Mouse (Mus musculus): ENCODE results near the gene Tspan14. TPM values are rescaled to one million over a fixed set of nuclear protein-coding genes. Genes with fewer than 3 reads are reported as not detected.

Gene Tspan14
- total RNA-seq, 2 experiments from 2014 or later, result 35.6 to 36.6 TPM

DNA sequence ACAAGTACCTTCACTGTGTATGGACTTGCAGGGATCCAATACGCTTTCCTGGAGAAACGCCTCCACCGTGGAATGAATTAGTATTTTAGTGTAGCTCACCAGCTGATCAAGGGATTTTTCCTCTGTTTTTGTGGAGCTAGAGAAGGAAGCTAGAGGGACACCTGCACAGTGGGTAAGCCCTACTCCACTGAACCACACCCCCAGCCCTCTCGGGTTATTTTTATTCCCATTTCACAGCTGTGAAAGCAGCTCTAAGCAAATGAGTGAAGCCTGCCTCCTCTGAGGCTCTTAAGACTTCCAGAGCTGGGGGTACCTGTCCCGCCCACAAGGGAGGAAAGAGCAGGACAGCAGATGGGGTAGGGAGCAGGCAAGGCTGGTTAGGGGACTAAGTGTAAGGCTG lies 13.2 kb downstream of the Tspan14 start:
- no peak for ATAC-seq (replicated peaks; ENCODE audit: poor library complexity)

DNA sequence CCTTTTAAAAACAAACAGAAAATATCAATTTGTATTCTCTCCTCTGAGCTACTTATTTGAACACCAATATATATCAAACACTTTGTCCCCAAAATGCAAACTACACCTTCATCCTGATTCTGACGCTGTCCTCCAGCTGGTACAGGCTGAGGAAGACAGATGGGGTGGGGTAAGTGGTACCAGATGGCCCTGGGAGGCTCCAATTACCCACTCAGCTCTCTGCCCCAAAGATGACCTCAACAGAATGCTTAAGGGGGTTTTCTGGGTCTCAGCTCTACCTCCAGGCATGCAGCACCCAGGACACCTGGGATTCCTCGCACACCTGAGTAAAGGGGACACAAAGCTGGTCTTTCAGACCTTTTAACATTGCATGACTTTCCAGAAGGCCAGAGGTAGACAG lies 13.9 kb downstream of the Tspan14 start:
- ATAC-seq (replicated peaks; ENCODE audit: poor library complexity), result no peak

- no peak for ATAC-seq (replicated peaks; ENCODE audit: poor library complexity)
Measured at GRCm38 (mm10) chr14:40952301-40952700, 14.3 kb downstream of the Tspan14 start.

DNA sequence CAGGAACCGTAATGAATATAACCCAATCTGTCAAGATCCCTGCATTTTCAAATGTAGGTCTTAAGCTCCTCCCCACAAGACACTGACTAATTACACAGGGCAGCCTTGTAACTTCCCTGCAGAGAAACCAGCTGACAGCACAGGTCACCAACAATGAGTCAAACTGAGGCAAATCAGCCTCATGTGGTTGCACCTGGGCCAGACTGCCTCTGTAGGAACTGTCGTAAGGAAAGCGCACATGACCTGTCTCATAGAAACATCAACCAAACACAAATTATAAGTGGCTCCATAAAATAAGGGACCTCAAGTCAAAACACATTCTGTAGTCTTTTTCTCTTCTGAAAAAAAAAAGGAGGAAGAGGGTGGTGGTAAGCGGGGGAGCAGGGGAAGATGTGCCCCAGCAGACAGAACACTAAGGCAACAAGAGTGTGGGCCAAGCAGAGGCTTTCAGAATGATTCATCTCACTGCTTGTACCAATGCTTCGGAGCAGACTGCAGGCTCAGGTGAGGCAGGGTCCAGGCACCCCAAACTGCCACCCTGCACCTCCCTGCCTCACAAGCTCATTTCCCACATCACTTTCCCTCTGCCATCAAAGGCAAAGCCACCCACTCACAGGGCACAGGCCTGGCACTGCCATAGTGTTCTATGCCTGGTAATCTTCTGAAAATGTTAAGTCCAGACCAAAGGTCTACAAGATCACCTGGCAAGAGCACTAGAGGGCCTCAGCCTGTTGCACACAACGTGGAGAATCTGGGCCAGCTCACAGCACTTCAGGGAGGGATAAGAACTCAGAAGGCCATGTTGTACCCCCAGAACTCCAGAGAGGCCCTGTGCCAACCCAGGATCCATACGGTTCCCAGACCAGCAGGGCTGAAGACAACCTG lies 16.6 kb downstream of the Tspan14 start:
- no peak for ATAC-seq (replicated peaks; ENCODE audit: poor library complexity)

DNA sequence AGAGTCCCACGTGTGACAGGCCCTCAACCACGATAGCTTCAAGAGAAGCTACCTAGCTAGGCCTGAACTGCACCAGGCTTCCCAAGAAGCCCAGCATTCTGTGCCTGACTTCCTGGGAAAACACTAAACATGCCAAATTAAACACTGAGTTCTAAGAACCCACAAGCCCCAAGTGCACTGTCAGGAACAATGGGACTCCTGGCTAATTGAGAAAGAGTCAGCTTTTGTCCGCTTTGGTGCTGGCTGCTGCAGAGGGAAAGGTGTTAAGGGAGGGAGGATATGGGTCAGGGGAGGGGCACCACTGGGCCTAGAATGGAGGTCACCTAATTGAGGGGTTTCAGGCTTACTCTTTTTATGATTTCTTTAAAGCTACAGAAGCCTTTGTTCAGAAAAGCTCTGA lies 17.6 kb downstream of the Tspan14 start:
- no peak for ATAC-seq (replicated peaks; ENCODE audit: poor library complexity)

GRCm38 (mm10) chr14:40948522-40948921 lies 18.1 kb downstream of the Tspan14 start:
- no peak for ATAC-seq (replicated peaks; ENCODE audit: poor library complexity)

DNA sequence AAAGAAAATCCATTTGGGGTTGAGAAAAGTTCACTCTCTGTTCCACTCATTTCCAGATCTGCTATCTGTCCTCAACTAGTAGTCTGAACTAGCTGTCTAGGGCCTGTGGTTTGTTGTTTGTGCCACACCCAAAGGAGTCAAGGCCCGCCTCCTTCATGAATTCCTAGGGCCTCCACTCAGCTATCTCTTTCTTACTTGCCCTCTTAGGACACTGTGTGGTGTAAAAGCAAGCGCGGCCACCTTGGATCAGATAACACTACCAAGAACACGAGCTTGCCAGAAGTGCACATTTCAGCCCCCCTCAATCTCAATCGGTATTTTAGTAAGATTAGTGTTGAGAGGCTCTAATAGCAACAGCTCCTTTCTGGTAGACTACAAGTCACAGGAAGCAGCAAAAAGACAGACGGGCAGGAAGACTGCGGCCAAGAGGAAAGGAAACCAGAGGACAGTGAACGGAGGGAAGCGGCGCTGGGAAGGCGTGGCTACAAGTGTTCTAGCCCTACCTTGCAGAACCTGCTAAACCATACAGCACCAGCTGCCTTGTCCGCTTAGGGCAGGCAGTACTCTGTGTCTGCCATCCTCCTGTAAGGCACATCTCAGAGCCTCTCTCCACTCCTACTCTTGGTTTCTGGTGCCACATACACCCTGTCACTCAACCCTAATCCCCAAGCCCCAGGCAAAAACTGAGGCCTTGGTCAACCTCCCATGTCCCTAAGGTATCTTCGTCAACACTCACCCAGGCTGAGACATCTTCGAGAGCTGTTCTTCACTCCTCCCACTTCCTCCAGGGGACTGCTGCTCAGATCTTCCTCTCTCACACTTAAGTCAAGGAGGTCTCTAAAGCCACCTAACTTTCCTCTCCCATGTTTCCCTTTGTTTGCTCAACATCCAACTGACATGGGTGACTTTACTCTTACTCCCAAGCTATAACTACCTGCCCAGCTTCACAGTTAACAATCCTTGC lies 18.9 kb downstream of the Tspan14 start:
- peak; percentile 76 for ATAC-seq (replicated peaks; ENCODE audit: poor library complexity)

DNA sequence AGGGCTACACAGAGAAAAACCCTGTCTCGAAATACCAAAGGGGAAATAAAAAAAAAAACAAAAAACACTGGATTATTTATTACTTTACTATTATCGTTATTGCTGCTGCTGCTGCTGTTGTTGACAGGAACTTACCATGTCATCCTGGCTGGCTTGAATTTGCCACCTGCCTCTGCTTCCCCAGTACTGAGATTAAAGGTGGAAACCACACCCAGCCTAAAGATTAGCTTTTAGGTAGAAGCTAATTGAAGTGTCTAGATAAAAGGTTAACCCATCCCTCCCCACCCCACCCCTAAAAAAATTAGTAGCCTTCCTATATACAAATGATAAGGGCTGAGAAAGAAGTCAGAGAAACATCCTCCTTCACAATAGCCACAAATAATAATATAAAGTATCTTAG lies 22.8 kb downstream of the Tspan14 start:
- ATAC-seq (replicated peaks; ENCODE audit: poor library complexity), result no peak

DNA sequence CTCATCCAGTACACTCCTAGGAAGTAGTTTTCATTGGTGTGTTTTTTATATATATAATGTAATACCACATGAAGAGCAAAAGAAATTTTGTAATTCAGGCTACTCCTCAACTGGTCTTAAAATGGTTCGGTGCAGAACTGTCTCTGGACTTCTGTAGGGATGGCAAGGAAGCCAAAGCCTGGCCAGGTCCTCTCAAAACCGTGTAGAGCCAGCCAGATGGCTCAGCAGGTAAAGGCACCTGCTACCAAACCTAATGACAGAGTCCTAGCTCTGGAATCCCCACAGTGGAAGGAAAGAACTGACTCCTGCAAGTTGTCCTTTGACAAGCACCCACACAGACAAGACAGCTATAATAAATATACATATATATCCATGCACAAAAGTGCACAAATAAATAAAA lies 24.2 kb downstream of the Tspan14 start:
- no peak for ATAC-seq (replicated peaks; ENCODE audit: poor library complexity)

- no peak for ATAC-seq (replicated peaks; ENCODE audit: poor library complexity)
Measured at GRCm38 (mm10) chr14:40938380-40938987, 28.1 kb downstream of the Tspan14 start.

DNA sequence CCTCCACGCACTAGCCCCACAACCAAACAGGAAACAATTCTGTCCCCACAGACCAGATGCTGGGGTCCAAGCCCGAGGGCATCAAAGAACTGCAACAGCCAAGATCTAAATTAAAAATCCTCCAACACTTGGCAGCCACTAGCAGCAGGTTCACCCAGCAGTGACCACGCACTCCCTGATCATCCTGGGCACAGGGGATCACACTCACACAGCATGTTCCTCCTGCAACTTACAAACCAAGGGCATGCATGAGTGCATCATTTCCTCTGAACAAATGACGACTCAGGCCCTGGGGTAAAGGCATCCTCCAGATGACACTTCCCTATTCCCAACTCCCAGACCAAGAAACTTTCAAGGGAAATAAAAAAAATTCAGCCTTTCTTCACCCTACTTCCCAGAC lies 29.6 kb downstream of the Tspan14 start:
- peak; percentile 72 for ATAC-seq (replicated peaks; ENCODE audit: poor library complexity)

- no peak for ATAC-seq (replicated peaks; ENCODE audit: poor library complexity)
Measured at GRCm38 (mm10) chr14:40935481-40935880, 31.1 kb downstream of the Tspan14 start.

DNA sequence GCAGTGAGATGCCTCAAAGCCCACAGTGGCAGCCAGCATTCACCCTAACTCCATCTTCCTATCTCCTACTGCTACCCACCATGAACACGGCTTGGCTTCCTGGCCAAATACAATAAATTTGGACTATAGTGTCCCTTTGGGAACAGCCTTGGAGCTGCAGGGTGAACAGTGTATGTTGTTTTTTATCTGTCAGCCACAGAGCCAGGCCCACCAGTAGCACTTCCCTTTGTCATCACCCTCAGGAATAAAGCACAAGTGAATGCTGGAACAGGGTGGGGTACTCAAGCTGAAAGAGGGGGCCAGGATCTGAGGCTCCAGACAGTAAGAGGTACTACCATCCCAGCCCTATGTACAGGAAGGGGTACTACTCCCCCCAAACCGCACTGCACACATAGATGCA lies 31.6 kb downstream of the Tspan14 start:
- no peak for ATAC-seq (replicated peaks; ENCODE audit: poor library complexity)

DNA sequence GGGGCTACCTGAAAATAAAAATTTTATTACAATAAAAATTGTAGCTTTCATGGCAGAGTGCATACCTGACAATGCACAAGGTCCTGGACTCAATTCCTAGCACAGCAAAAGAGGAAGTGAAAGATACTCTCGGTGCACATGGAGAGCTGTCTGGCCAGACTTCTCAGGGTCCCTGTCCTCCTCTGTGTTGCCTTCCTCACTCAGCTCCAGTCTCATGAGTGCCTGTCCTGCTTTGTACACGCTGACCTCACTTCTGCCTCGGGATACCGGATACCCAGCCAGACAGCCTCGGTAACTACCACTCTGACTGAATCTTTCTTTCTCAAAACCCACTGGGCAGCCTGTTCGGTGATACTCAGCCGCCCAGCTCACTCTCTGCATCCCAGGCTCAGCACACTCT lies 33.3 kb downstream of the Tspan14 start:
- peak; percentile 38 for ATAC-seq (replicated peaks; ENCODE audit: poor library complexity)

DNA sequence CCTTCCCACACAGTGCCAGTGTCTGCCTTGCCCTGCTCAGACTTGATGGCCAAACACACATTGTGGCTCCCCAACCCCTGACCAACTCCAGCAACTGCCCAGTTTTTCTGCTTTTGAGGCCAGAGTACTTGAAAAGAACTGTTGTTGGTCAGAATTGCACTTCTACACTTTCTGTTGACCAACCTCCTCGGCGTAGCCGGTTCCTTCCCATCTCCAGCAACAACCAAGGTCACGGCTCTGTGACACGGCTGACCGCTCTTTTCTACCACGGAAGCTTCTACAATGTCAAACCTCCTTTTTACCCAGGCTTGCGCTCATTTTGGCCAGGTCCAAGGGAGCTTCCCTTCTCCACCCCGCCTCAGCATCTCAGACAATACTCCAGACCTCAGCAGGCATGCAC lies 34.4 kb downstream of the Tspan14 start:
- no peak for ATAC-seq (replicated peaks; ENCODE audit: poor library complexity)

- ATAC-seq (replicated peaks; ENCODE audit: poor library complexity), result 0 out of 2 replicates have a peak, but pooled peaks have one; percentile 4
Measured at GRCm38 (mm10) chr14:40931115-40931829, 35.3 kb downstream of the Tspan14 start.

GRCm38 (mm10) chr14:40929943-40930342 lies 36.7 kb downstream of the Tspan14 start:
- no peak for ATAC-seq (replicated peaks; ENCODE audit: poor library complexity)

GRCm38 (mm10) chr14:40928897-40929296 lies 37.7 kb downstream of the Tspan14 start:
- no peak for ATAC-seq (replicated peaks; ENCODE audit: poor library complexity)

- ATAC-seq (replicated peaks; ENCODE audit: poor library complexity), result peak; percentile 20
Measured at GRCm38 (mm10) chr14:40927041-40927440, 39.6 kb downstream of the Tspan14 start.

DNA sequence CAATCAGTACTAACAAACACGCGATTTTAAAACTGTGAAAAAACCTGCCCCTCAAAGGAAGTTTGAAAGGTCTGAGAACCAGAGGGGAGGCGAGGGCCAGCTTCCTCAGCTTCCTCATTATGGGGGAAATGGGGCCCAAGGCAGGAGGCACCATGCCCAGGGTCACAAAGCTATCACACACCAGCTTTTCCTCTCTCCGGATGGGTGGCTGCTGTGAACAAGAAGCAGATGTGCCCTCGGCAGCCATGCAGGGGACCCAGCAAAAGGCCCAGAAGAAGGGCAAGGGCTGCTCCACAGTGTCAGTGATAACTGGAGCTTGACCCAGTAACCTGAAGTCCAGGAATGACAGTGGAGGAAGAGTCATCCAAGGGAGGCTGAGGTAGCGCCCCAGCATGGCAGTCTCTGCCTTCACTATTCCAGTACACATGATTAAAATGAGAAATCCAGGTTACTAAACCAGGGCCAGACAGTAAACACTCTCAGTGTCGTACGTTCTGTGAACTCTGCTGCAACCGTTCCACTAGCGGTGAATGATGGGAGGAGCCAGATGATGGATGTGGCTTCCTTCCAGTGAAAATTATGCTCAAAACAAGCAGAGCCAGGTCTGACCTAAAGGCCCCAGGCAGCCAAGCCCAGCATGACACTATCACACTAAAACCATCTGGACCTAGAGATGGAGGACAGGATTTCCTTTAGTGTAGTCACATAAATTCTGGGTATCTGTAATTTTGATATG lies 42.1 kb downstream of the Tspan14 start:
- peak; percentile 60 for ATAC-seq (replicated peaks; ENCODE audit: poor library complexity)

All from megakaryocyte progenitor cell, adult 5-6 weeks (primary cell).